Mouse (Mus musculus) c-Kit-positive CD71-positive TER-119-negative erythroid progenitor cells, embryonic 14.5 days (primary cell): ENCODE data around the gene H2afy.

Experiments
- DNase-seq: peaks from one replicate; pipeline ENCODE4 v3.0.0-alpha.2; 2013; ENCODE audit warnings: low read depth

H2afy gene

GRCm38 (mm10) chr13:56112496-56112895 lies 23.7 kb downstream of the H2afy start:
- no peak for DNase-seq

- no peak for DNase-seq
These were observed 24.6 kb downstream of the H2afy start for GRCm38 (mm10) chr13:56111601-56112000.

GRCm38 (mm10) chr13:56110694-56111531 lies 25.2 kb downstream of the H2afy start:
- no peak for DNase-seq

GRCm38 (mm10) chr13:56109703-56110102 lies 26.5 kb downstream of the H2afy start:
- no peak for DNase-seq

- DNase-seq: no peak
These were observed 27.2 kb downstream of the H2afy start for GRCm38 (mm10) chr13:56108849-56109519.

DNA sequence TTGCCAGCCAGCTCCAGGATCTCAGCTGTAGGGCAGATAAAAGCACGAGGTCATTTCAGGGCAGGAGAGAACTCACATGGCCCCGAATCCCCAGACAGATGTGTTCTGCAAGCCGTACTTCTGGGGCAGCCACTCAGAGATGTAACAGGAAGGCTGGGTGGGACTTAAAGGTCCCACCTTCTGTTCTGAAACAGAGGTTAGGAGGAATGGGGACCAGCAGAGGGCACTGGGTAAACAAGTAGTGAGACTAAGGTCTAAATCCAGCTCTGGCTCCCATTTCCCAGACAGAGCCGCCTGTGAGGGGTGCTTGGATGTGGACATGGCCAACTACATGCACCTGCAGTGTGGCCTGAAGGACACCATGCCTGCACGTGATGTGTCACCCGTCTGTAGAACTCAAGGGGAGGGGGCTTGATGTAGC lies 31.2 kb downstream of the H2afy start:
- no peak for DNase-seq

DNA sequence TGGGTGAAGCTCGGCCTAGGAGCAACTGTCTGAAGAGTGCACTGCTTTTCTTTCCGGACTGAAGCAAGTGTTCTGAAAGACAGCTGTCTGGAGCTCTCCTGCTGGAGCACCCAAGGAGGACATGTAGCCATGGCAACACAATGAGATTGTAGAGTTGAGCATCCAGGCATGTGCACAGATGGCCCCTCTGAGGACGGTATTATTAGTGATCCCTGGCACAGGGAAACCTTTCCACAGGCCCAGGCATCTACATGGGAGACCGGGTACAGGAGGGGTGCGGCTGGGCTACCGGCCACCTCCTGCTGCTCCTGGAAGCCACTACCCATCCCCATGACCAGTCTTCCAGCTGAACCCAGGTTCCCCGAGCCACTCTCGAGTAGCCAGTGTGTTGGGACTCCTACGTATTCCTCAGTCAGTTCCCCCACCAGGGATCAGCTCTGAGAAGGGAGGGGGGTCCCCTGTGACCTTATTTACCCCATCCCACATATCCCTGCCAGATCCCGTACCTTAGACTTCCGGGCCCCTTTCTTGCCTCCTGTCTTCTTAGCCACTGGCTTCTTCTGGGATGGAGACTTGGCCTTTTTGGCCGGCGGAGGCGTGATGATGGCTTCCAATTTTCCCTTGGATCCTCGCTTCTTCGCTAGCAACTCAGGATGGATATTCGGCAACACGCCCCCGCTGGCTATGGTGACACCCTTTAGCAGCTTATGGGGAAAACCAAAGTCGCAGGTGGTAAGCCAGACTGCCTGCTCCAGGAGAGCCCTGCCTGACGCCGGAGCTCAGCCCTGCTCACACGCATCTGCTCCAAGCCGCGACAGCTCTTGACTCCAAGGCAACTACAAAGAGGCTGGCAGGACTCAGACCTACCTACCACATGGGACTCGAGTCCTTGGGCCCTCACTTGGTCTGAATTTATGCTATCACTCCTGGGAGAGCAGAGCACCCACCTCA lies 32.1 kb downstream of the H2afy start:
- DNase-seq: no peak

DNA sequence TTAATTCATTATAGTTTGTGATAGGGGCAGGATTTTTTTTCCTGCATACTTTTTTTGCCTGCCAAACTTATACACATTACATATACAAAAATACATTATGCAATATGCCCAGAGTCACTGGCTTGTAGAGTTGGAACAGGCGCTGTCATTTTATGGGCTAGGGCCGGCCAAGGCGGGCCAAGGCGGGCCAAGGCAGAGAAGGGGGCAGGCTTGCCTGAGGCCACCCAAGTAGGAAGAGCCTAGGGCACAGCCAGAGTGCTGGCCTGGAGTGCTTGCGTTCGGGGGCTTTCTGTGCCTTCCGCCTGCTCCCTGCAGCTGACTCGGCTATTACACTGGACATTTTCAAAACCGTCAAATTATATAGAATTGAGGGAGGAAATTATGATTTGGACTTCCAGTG lies 34.0 kb downstream of the H2afy start:
- DNase-seq: no peak

GRCm38 (mm10) chr13:56095601-56096195 lies 40.5 kb downstream of the H2afy start:
- DNase-seq: no peak

GRCm38 (mm10) chr13:56094544-56094943 lies 41.6 kb downstream of the H2afy start:
- DNase-seq: no peak

- no peak for DNase-seq
These were observed 42.5 kb downstream of the H2afy start for GRCm38 (mm10) chr13:56093680-56094079.

DNA sequence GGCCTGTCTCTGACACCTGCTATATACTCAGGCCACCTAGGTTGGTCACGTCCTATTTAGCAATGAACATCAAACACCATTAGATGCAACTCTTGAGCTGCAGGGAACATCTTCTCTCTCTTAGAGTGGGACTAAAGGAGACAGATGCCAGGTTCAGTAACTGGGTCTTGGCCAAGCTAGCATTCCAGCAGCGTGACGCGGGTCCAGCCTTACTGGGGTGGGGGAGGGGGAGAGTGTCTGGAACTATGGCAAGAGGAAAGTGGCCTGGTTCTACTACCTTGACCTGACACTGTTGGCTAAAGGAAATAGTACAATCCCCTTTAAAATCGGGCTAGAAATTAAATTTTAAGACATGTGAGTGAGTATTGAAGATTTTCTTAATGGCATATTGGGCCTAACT lies 43.6 kb downstream of the H2afy start:
- no peak for DNase-seq

DNA sequence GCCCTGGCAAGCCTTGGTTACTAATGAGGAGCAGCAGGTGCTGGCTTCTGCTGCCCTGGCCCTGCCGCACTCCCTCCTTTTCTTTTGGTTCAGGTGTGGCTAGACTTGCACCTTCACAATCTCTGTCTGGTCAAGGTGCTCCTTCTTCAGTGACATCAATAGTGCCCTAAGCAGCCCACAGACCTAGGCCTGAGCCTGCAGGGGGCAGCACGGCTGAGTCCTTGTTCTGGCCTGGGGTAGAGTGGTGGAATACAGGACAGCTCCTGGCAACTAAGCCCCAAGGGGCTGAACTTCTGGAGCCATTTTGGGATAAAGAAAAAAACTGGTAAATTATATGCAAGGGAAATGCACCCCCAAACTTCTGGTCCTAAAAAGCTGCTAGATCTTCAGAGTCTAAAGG lies 45.6 kb downstream of the H2afy start:
- DNase-seq: no peak

GRCm38 (mm10) chr13:56088602-56089001 lies 47.6 kb downstream of the H2afy start:
- DNase-seq: no peak

GRCm38 (mm10) chr13:56087936-56088335 lies 48.2 kb downstream of the H2afy start:
- DNase-seq: no peak

- DNase-seq: no peak
These were observed 51.8 kb downstream of the H2afy start for GRCm38 (mm10) chr13:56084146-56084905.

DNA sequence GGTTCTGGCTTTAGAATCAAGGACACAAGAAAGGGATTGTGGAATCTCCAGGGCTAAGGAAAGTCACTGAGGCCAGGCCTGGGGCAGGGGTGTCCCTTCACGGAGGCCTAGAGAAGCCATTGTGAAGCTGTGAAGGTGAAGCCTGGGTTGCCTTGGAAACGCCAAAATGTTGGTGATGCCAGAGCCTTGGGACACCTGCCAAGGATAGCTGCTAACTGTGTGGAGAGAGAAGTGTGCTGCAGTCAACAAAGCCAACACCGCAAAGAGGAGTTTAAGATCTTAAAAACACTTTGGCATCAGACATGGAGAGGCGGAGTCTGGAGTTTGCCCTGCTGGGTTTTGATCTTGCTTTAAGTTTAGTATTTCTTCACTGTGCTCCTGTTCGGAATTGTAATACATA lies 54.5 kb downstream of the H2afy start:
- DNase-seq: no peak

GRCm38 (mm10) chr13:56079616-56080015 lies 56.5 kb downstream of the H2afy start:
- no peak for DNase-seq

- no peak for DNase-seq
These were observed 57.4 kb downstream of the H2afy start for GRCm38 (mm10) chr13:56078724-56079262.

DNA sequence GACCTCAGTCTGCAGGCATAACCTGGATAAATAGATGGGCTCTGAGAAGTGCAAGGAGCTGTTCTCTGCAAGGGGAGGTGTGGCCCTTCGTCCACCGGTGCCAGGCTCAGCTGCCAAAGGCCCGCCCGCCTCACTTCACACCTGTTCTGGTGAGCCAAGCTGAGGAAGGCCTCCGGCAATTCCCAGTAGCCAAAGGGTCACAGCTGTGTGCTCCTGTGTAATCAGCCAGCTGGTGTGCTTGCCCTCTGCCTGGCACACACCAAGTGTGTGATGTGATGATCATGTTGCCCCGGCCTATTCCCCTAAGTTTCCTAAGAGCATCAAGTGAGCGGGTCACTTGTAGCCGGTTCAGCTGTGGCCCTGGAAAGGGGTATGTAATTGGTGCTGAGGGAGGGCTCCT lies 60.2 kb downstream of the H2afy start:
- no peak for DNase-seq

DNA sequence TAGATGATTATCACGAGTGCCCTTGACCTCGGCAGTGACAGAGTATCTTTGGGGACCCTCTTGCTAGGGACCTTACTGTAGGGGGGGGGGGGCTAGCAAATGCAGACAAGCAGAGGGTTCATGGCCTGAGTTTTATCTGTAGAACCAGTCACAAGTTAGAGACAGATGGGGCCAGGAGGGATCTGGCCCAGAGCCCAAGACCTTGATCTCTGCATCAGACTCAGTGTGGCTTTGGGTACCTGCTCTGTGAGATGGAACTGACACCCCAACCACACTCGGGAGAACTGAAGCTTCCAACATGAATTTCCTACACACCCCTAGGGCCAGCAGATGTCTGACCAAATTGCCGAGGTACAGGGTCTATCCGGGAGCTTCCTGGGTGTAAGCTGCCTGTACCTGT lies 63.0 kb downstream of the H2afy start:
- no peak for DNase-seq
